Comparison of ENCODE assay signal across 29 mouse cellular contexts in the genomic region with DNA sequence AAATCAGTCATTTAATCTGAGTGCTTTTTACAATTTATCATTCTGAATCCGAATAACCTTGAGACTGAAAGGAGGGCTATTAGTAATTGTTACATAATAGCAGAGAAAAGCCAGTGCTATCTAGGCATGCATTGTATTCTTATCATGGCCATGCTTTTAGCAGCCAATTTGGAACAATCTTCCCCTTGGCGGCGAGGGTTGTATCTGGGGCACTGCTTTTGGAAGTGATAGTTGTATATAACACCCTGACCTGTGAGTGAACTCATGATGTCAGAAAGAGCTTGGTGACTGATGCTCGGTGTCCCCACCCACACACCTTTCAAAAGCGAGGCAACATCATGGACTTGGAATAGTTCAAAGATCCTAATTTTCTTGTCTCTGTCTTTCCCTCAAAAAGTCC.
DNase-seq lines count a peak whose midpoint lies in the region; ATAC-seq and TF ChIP-seq lines count a peak whose summit lies in the region.
"Had no signal": no experiment of that assay in that cellular context is flagged by ENCODE, and none has a peak within 500 bp of the region (broad histone marks: within the 10 kb centered on the region; RNA-seq: fewer than 3 reads in every experiment).

No protein-coding gene starts in this region.

- 72% methylated on average over 5 of the region's 5 CpGs for WGBS in forebrain, postnatal 0 days

- H3K4me3 ChIP-seq in forebrain, postnatal 0 days (ENCODE audit: low read depth, low read length): no peak overlapping the region
- H3K4me3 ChIP-seq: forebrain, embryonic 13.5 days; heart, adult 2 months; limb, embryonic 10.5 days; limb, embryonic 15.5 days; liver, embryonic 13.5 days had no signal

- no peaks in the 10 kb centered on the region for H3K36me3 ChIP-seq in forebrain, postnatal 0 days (ENCODE audit: insufficient read depth)
- H3K36me3 ChIP-seq: G1E; limb, embryonic 10.5 days; limb, embryonic 15.5 days; liver, embryonic 13.5 days had no signal

- H3K27me3 ChIP-seq in forebrain, postnatal 0 days (ENCODE audit: insufficient read depth, low read length): no peaks in the 10 kb centered on the region
- H3K27me3 ChIP-seq: forebrain, embryonic 13.5 days; limb, embryonic 15.5 days; liver, embryonic 13.5 days; Patski had no signal

- no peaks in the 10 kb centered on the region for H3K4me1 ChIP-seq in forebrain, postnatal 0 days (ENCODE audit: insufficient read depth)
- H3K4me1 ChIP-seq: forebrain, embryonic 13.5 days; limb, embryonic 10.5 days; limb, embryonic 15.5 days; liver, embryonic 13.5 days had no signal

- H3K9me3 ChIP-seq in forebrain, postnatal 0 days (ENCODE audit: low read length): 0 out of 2 replicates have a peak, but pooled peaks cover 3% of the 10 kb centered on the region
- H3K9me3 ChIP-seq: forebrain, embryonic 13.5 days; G1E; limb, embryonic 10.5 days; limb, embryonic 15.5 days; liver, embryonic 13.5 days had no signal

- DNase-seq in heart, adult 18-20 months: peak; percentile 4
- DNase-seq in heart, postnatal 25 days (ENCODE audit: low spot score): no peak
- peak; percentile 15 to 20 for DNase-seq in heart, postnatal 10 days
- DNase-seq in heart, postnatal 36 days: no peak
- DNase-seq in adrenal gland, adult 2 months: peak; percentile 39
- DNase-seq in adrenal gland, postnatal 36 days: peak; percentile 22 to 47
- no peak for DNase-seq in forebrain, postnatal 0 days
- DNase-seq: cerebellum, adult 9-10 months; cerebellum, postnatal 36 days; gastrocnemius, postnatal 25 days; kidney, adult 9 months; kidney, postnatal 10 days; layer of hippocampus, postnatal 36 days; liver, embryonic 13.5 days; lung, adult 18-20 months; lung, postnatal 10 days; midbrain, embryonic 14.5 days; right cerebral cortex, postnatal 25 days; spleen, adult 18-20 months; thymus, postnatal 4 days had no signal

- H3K27ac ChIP-seq in forebrain, postnatal 0 days (ENCODE audit: low read depth, low read length): no peak overlapping the region
- H3K27ac ChIP-seq: forebrain, embryonic 13.5 days; heart, adult 2 months; hindbrain, embryonic 14.5 days; limb, embryonic 10.5 days; limb, embryonic 15.5 days; liver, embryonic 13.5 days; stomach, postnatal 0 days had no signal

- TF ChIP-seq CTCF in forebrain, postnatal 0 days (IDR thresholded peaks at IDR 0.05; ENCODE audit: low read depth): no peak

- ATAC-seq in forebrain, postnatal 0 days: no peak; the same call in 1 of the 2 replicates
- ATAC-seq: forebrain, embryonic 13.5 days; intestine, postnatal 0 days; Patski had no signal

- H3K9ac ChIP-seq in forebrain, postnatal 0 days: no peak overlapping the region
- H3K9ac ChIP-seq: forebrain, embryonic 13.5 days; hindbrain, embryonic 14.5 days; limb, embryonic 15.5 days; liver, embryonic 13.5 days had no signal

- intact Hi-C loops in heart, postnatal 25 days (cut with DNase I): no loop called here
- intact Hi-C loops in heart, postnatal 10 days (cut with DNase I): no loop called here
- intact Hi-C loops in heart, postnatal 36 days (cut with DNase I): no loop called here

- no peak overlapping the region for H3K4me2 ChIP-seq in forebrain, postnatal 0 days (ENCODE audit: low read depth)
- H3K4me2 ChIP-seq: forebrain, embryonic 13.5 days; hindbrain, embryonic 14.5 days; limb, embryonic 15.5 days; liver, embryonic 13.5 days had no signal

Comparison
In these comparisons a context has a peak if more than half of its experiments do, and no peak if none do; other contexts are left out.
1. DNase-seq: peak in heart, adult 18-20 months (2 of 2), heart, postnatal 10 days (2 of 2), adrenal gland, adult 2 months (single experiment) and adrenal gland, postnatal 36 days (2 of 2); none in heart, postnatal 25 days (single experiment), heart, postnatal 36 days (0 of 2) and forebrain, postnatal 0 days (single experiment).